Comparison of ENCODE assay signal across 8 mouse cellular contexts in the genomic region with DNA sequence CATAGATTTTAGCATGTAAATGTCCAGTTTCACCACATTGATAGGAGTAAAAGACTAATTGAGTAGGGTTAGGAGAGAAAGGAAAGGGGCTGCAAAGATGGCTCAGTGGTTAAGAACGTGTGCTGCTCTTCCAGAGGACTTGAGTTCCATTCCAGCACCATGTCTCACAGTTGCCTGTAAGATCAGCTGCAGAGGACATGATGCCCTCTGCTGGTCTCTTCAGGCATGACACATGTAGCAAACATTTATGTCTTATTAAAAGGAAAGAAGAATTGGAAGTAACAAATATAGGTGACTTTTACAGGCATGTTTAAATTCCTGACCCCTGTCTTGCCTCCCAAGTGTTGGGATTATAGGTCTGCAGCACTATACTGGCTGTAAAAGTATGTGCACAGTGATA.
A peak's percentile ranks its signal among the peaks of the same experiment; 100 is the strongest.
DNase-seq lines count a peak whose midpoint lies in the region; ATAC-seq and TF ChIP-seq lines count a peak whose summit lies in the region.

No protein-coding gene starts in this region.

- TF ChIP-seq CTCF in MEL (IDR thresholded peaks at IDR 0.05 in 2 of 3, conservative IDR thresholded peaks at IDR 0.05 in 1 of 3; ENCODE audit: control insufficient read depth in 1 of 3, insufficient read depth in 1 of 3, low read depth in 2 of 3, low read length in 3 of 3, poor library complexity in 1 of 3, severe bottlenecking in 1 of 3): peak; percentile 64 to 86 (median 82)

- no peaks in the 10 kb centered on the region for H3K9me3 ChIP-seq in hindbrain, embryonic 11.5 days (ENCODE audit: control insufficient read depth, low read length)
- H3K9me3 ChIP-seq in hindbrain, embryonic 12.5 days (replicated peaks): no peaks in the 10 kb centered on the region
- no peaks in the 10 kb centered on the region for H3K9me3 ChIP-seq in MEL (replicated peaks; ENCODE audit: insufficient read depth, low read length)

- peak; percentile 54 for TF ChIP-seq RAD21 in MEL (IDR thresholded peaks at IDR 0.05; ENCODE audit: low read depth, low read length)

- H3K4me3 ChIP-seq in hindbrain, embryonic 11.5 days (ENCODE audit: low read depth, low read length): no peak overlapping the region
- H3K4me3 ChIP-seq in hindbrain, embryonic 12.5 days: no peak overlapping the region
- no peak overlapping the region for H3K4me3 ChIP-seq in MEL (ENCODE audit: control insufficient read depth in 1 of 2, insufficient read depth in 1 of 2, low read depth in 2 of 2, low read length in 2 of 2)

- TF ChIP-seq EP300 in MEL (IDR thresholded peaks at IDR 0.05; ENCODE audit: low read depth in 1 of 2, low read length in 2 of 2): no peak

- peaks cover 3% of the 10 kb centered on the region; the same call in 1 of the 2 replicates for H3K36me3 ChIP-seq in hindbrain, embryonic 11.5 days (ENCODE audit: control insufficient read depth, insufficient read depth, low read length)
- H3K36me3 ChIP-seq in hindbrain, embryonic 12.5 days: peaks cover 78% of the 10 kb centered on the region
- H3K36me3 ChIP-seq in MEL (ENCODE audit: control insufficient read depth in 1 of 2, insufficient read depth in 2 of 2, low read length in 2 of 2): peaks cover 6 to 13% of the 10 kb centered on the region in 2 experiments

- no peaks in the 10 kb centered on the region for H3K4me1 ChIP-seq in hindbrain, embryonic 11.5 days (replicated peaks; ENCODE audit: control insufficient read depth, insufficient read depth, low read length)
- H3K4me1 ChIP-seq in hindbrain, embryonic 12.5 days: no peaks in the 10 kb centered on the region
- H3K4me1 ChIP-seq in MEL (ENCODE audit: control insufficient read depth in 1 of 2, insufficient read depth in 2 of 2, low read length in 2 of 2): peaks cover 5 to 6% of the 10 kb centered on the region in 2 experiments; a peak in 3 of 4 replicates

- H3K27me3 ChIP-seq in hindbrain, embryonic 11.5 days (ENCODE audit: control insufficient read depth, insufficient read depth, low read length): no peaks in the 10 kb centered on the region
- no peaks in the 10 kb centered on the region for H3K27me3 ChIP-seq in hindbrain, embryonic 12.5 days
- no peaks in the 10 kb centered on the region for H3K27me3 ChIP-seq in MEL (ENCODE audit: control insufficient read depth in 1 of 2, insufficient read depth in 2 of 2, low read length in 2 of 2)

- H3K9ac ChIP-seq in hindbrain, embryonic 11.5 days (ENCODE audit: low read depth, low read length): no peak overlapping the region
- H3K9ac ChIP-seq in hindbrain, embryonic 12.5 days: no peak overlapping the region
- H3K9ac ChIP-seq in MEL (ENCODE audit: control insufficient read depth, low read depth, low read length, poor library complexity, severe bottlenecking): no peak overlapping the region

- no peak overlapping the region for H3K4me2 ChIP-seq in hindbrain, embryonic 11.5 days (replicated peaks; ENCODE audit: low read depth, low read length)
- no peak overlapping the region for H3K4me2 ChIP-seq in hindbrain, embryonic 12.5 days (replicated peaks)

- no peaks in the 10 kb centered on the region for H3K79me2 ChIP-seq in MEL (ENCODE audit: control insufficient read depth, insufficient read depth, low read length, poor library complexity)

- no peak for ATAC-seq in hindbrain, embryonic 11.5 days (ENCODE audit: low FRiP score)
- no peak for ATAC-seq in hindbrain, embryonic 12.5 days (ENCODE audit: low FRiP score)
- peak; percentile 40; the same call in 1 of the 2 replicates for ATAC-seq in monocyte, adult 5-6 weeks (replicated peaks; ENCODE audit: insufficient number of reproducible peaks, low FRiP score, low TSS enrichment, poor library complexity, severe bottlenecking)

- 61% methylated on average over 1 of the region's 1 CpGs for WGBS in hindbrain, embryonic 11.5 days
- 50% methylated on average over 1 of the region's 1 CpGs for WGBS in hindbrain, embryonic 12.5 days

- no peak overlapping the region for H3K27ac ChIP-seq in hindbrain, embryonic 11.5 days (ENCODE audit: low read depth, low read length)
- no peak overlapping the region for H3K27ac ChIP-seq in hindbrain, embryonic 12.5 days
- H3K27ac ChIP-seq in MEL (ENCODE audit: control insufficient read depth, low read depth, low read length): no peak overlapping the region

- no peak for TF ChIP-seq POLR2A in MEL (IDR thresholded peaks at IDR 0.05; ENCODE audit: control insufficient read depth in 1 of 2, insufficient read depth in 1 of 2, low read depth in 1 of 2, low read length in 2 of 2, poor library complexity in 1 of 2)

- DNase-seq in hindbrain, embryonic 11.5 days (ENCODE audit: low spot score): peak; percentile 65
- DNase-seq in 416B (ENCODE audit: low read depth): peak; percentile 74
- peak; percentile 85 for DNase-seq in MEL (ENCODE audit: low read depth, low spot score)
- DNase-seq in cerebellum, postnatal 10 days: peak; percentile 44 to 46
- DNase-seq in kidney, postnatal 14 days: peak; percentile 30
- peak; percentile 67 for DNase-seq in thymus, postnatal 4 days

TF ChIP-seq in MEL, 35 proteins besides CTCF, POLR2A, EP300 and RAD21:
- TF ChIP-seq MAX (IDR thresholded peaks at IDR 0.05; ENCODE audit: low read length) (peak; percentile 34; the same call in 1 of the 2 replicates), ZC3H11A (IDR thresholded peaks at IDR 0.05; ENCODE audit: low read depth, low read length) (0 out of 2 replicates have a peak, but pooled peaks have one; percentile 30), MYC (IDR thresholded peaks at IDR 0.05; ENCODE audit: low read depth, low read length) (peak; percentile 61; the same call in 1 of the 2 replicates), SMC3 (IDR thresholded peaks at IDR 0.05; ENCODE audit: low read depth, low read length) (peak; percentile 75), ETS1 (IDR thresholded peaks at IDR 0.05; ENCODE audit: low read depth, low read length) (no peak), GATA1 (IDR thresholded peaks at IDR 0.05; ENCODE audit: low read depth, low read length) (no peak), SIN3A (IDR thresholded peaks at IDR 0.05; ENCODE audit: low read length) (0 out of 2 replicates have a peak, but pooled peaks have one; percentile 23)
TF ChIP-seq in MEL: peak in this region for 5.

Comparison
In these comparisons a context has a peak if more than half of its experiments do, and no peak if none do; other contexts are left out.
1. DNase-seq: peak in every context shown above with its lines; median percentile 85 in MEL; 74 in 416B; 67 in thymus, postnatal 4 days; 65 in hindbrain, embryonic 11.5 days; 45 in cerebellum, postnatal 10 days; 30 in kidney, postnatal 14 days.